Mouse (Mus musculus): ENCODE results near the gene Abhd16a.
A peak's percentile ranks its signal among the peaks of the same experiment; 100 is the strongest.

Gene Abhd16a

GRCm38 (mm10) chr17:35085208-35085865, 3.7 kb upstream of the Abhd16a start, which contains the start of gene Ly6g6f:
Gene Ly6g6f, minus strand, starts transcription at chr17:35085610.
- DNase-seq (ENCODE audit: low spot score): no peak

GRCm38 (mm10) chr17:35088151-35088550, 912 bp upstream of the Abhd16a start:
- peak; percentile 35 for DNase-seq (ENCODE audit: low spot score)

- peak; percentile 80 for DNase-seq (ENCODE audit: low spot score)
Measured at GRCm38 (mm10) chr17:35090166-35090932, 1.3 kb downstream of the Abhd16a start.

- DNase-seq (ENCODE audit: low spot score): no peak
Measured at GRCm38 (mm10) chr17:35092403-35093198, 3.5 kb downstream of the Abhd16a start.

- no peak for DNase-seq (ENCODE audit: low spot score)
Measured at GRCm38 (mm10) chr17:35094475-35095365, 5.7 kb downstream of the Abhd16a start.

GRCm38 (mm10) chr17:35096597-35096996, 7.5 kb downstream of the Abhd16a start:
- no peak for DNase-seq (ENCODE audit: low spot score)

- no peak for DNase-seq (ENCODE audit: low spot score)
Measured at GRCm38 (mm10) chr17:35097164-35097655, 8.1 kb downstream of the Abhd16a start.

- DNase-seq (ENCODE audit: low spot score): no peak
Measured at GRCm38 (mm10) chr17:35100196-35100765, 11.2 kb downstream of the Abhd16a start.

- no peak for DNase-seq (ENCODE audit: low spot score)
Measured at GRCm38 (mm10) chr17:35101161-35101560, 12.1 kb downstream of the Abhd16a start.

GRCm38 (mm10) chr17:35102299-35102698, 13.2 kb downstream of the Abhd16a start:
- DNase-seq (ENCODE audit: low spot score): no peak

- peak; percentile 30 for DNase-seq (ENCODE audit: low spot score)
Measured at GRCm38 (mm10) chr17:35103221-35103690, 14.2 kb downstream of the Abhd16a start.

GRCm38 (mm10) chr17:35104079-35104478, 15.0 kb downstream of the Abhd16a start:
- DNase-seq (ENCODE audit: low spot score): no peak

- DNase-seq (ENCODE audit: low spot score): no peak
Measured at GRCm38 (mm10) chr17:35104754-35105153, 15.7 kb downstream of the Abhd16a start.

GRCm38 (mm10) chr17:35105740-35106389, 16.8 kb downstream of the Abhd16a start:
- no peak for DNase-seq (ENCODE audit: low spot score)

GRCm38 (mm10) chr17:35106522-35106921, 17.5 kb downstream of the Abhd16a start:
- no peak for DNase-seq (ENCODE audit: low spot score)

GRCm38 (mm10) chr17:35108097-35108496, 19.0 kb downstream of the Abhd16a start, which contains the start of gene Ly6g5c:
Gene Ly6g5c, plus strand, starts transcription at chr17:35108279.
- no peak for DNase-seq (ENCODE audit: low spot score)

- DNase-seq (ENCODE audit: low spot score): no peak
Measured at GRCm38 (mm10) chr17:35111774-35112173, 22.7 kb downstream of the Abhd16a start.

- peak; percentile 32 for DNase-seq (ENCODE audit: low spot score)
Measured at GRCm38 (mm10) chr17:35115046-35116019, 26.3 kb downstream of the Abhd16a start, which contains the start of gene Ly6g5b. Gene Ly6g5b, minus strand, starts transcription at chr17:35115428.

- DNase-seq (ENCODE audit: low spot score): peak; percentile 62
Measured at GRCm38 (mm10) chr17:35120745-35121142, 31.7 kb downstream of the Abhd16a start.
